Mouse (Mus musculus) thymus, adult 2 months (tissue): ENCODE results near the gene Dync1h1.

ENCODE experiments used
- CTCF ChIP-seq: fragments of 200-500 bp; IDR thresholded peaks from 2 replicates; pipeline ENCODE4 v1.5.1; 2012; ENCODE audit warnings: mild to moderate bottlenecking, control low read depth, low read length, moderate library complexity, borderline replicate concordance; ENCODE audit not compliant: control insufficient read depth, poor library complexity, insufficient read depth; ENCODE audit errors: extremely low read depth
- POLR2A ChIP-seq: fragments of 200-500 bp; IDR thresholded peaks from 2 replicates; pipeline ENCODE4 v1.6.1; 2012; ENCODE audit warnings: mild to moderate bottlenecking, low read length, control low read depth, moderate library complexity; ENCODE audit not compliant: control insufficient read depth, poor library complexity, insufficient read depth; ENCODE audit errors: extremely low read depth

GRCm38 (mm10) chr12:110651464-110651863, 50.2 kb downstream of the Dync1h1 start:
- TF ChIP-seq CTCF (no peak), POLR2A (no peak)
